Mouse (Mus musculus) yolk sac, embryonic 10.5 days (tissue): ENCODE measurements around the gene Bcor.

ENCODE experiments used
- DNase-seq: peaks from one replicate; pipeline ENCODE4 v3.0.0-alpha.2; 2017; ENCODE audit warnings: low spot score

The Bcor gene

GRCm38 (mm10) chrX:12159981-12160656, at the start of gene Bcor:
Gene Bcor, minus strand, starts transcription at chrX:12160355.
- peak; percentile 69 for DNase-seq

GRCm38 (mm10) chrX:12202951-12203350, 42.8 kb upstream of the Bcor start:
- DNase-seq, result no peak

GRCm38 (mm10) chrX:12201111-12201510, 41.0 kb upstream of the Bcor start:
- DNase-seq, result no peak

GRCm38 (mm10) chrX:12195234-12195919, 35.2 kb upstream of the Bcor start:
- no peak for DNase-seq

GRCm38 (mm10) chrX:12192343-12192742, 32.2 kb upstream of the Bcor start:
- DNase-seq, result no peak

GRCm38 (mm10) chrX:12189511-12189910, 29.4 kb upstream of the Bcor start:
- DNase-seq, result no peak

- DNase-seq, result no peak
Observed at GRCm38 (mm10) chrX:12175198-12175960, 15.2 kb upstream of the Bcor start.

- DNase-seq, result no peak
Observed at GRCm38 (mm10) chrX:12170128-12170527, 10.0 kb upstream of the Bcor start.

GRCm38 (mm10) chrX:12164591-12165529, 4.7 kb upstream of the Bcor start:
- DNase-seq, result no peak

- peak; percentile 40 for DNase-seq
Observed at GRCm38 (mm10) chrX:12159534-12159881, 647 bp downstream of the Bcor start.

GRCm38 (mm10) chrX:12158821-12159533, 1.2 kb downstream of the Bcor start:
- DNase-seq, result peak; percentile 19

GRCm38 (mm10) chrX:12158244-12158820, 1.8 kb downstream of the Bcor start:
- DNase-seq, result peak; percentile 64

- peak; percentile 65 for DNase-seq
Observed at GRCm38 (mm10) chrX:12157331-12157930, 2.7 kb downstream of the Bcor start.

GRCm38 (mm10) chrX:12155842-12156291, 4.3 kb downstream of the Bcor start:
- peak; percentile 33 for DNase-seq

- no peak for DNase-seq
Observed at GRCm38 (mm10) chrX:12155068-12155840, 4.9 kb downstream of the Bcor start.

- DNase-seq, result peak; percentile 21
Observed at GRCm38 (mm10) chrX:12153141-12154095, 6.7 kb downstream of the Bcor start.

- DNase-seq, result no peak
Observed at GRCm38 (mm10) chrX:12151996-12152904, 7.9 kb downstream of the Bcor start.
